ENCODE assay signal across 8 mouse cellular contexts in genomic region chr1:81594183-81594515, GRCm38 (mm10).
DNase-seq lines count a peak whose midpoint lies in the region; ATAC-seq and TF ChIP-seq lines count a peak whose summit lies in the region.

No protein-coding gene starts in this region.

- no peak overlapping the region for H3K9ac ChIP-seq in heart, embryonic 11.5 days (ENCODE audit: low read depth, low read length)
- H3K9ac ChIP-seq in forebrain, embryonic 16.5 days (replicated peaks; ENCODE audit: low read depth, low read length) = peak overlapping the region; percentile 61; the same call in 1 of the 2 replicates

- no peaks in the 10 kb centered on the region for H3K9me3 ChIP-seq in heart, embryonic 11.5 days (replicated peaks; ENCODE audit: control insufficient read depth, low read length)
- no peaks in the 10 kb centered on the region for H3K9me3 ChIP-seq in forebrain, embryonic 16.5 days (ENCODE audit: control insufficient read depth, low read length)
- no peaks in the 10 kb centered on the region for H3K9me3 ChIP-seq in midbrain, embryonic 10.5 days (replicated peaks)

- H3K4me1 ChIP-seq in heart, embryonic 11.5 days (ENCODE audit: control insufficient read depth, insufficient read depth, low read length) = peaks cover 4% of the 10 kb centered on the region; the same call in 1 of the 2 replicates
- H3K4me1 ChIP-seq in forebrain, embryonic 16.5 days (replicated peaks; ENCODE audit: control insufficient read depth, insufficient read depth, low read length) = peaks cover 14% of the 10 kb centered on the region
- H3K4me1 ChIP-seq in midbrain, embryonic 10.5 days = peaks cover 31% of the 10 kb centered on the region

- 21% methylated on average over 5 of the region's 5 CpGs for WGBS in heart, embryonic 11.5 days (ENCODE audit: insufficient replicate concordance)
- 0% methylated on average over 5 of the region's 5 CpGs for WGBS in forebrain, embryonic 16.5 days
- 3% methylated on average over 5 of the region's 5 CpGs for WGBS in midbrain, embryonic 10.5 days

- TF ChIP-seq CTCF in brain, embryonic 14.5 days (IDR thresholded peaks at IDR 0.05; ENCODE audit: borderline replicate concordance, extremely low read depth, insufficient read depth, insufficient read length) = no peak

- H3K36me3 ChIP-seq in heart, embryonic 11.5 days (ENCODE audit: control insufficient read depth, insufficient read depth, low read length) = no peaks in the 10 kb centered on the region
- H3K36me3 ChIP-seq in forebrain, embryonic 16.5 days (ENCODE audit: control insufficient read depth, insufficient read depth) = no peaks in the 10 kb centered on the region
- H3K36me3 ChIP-seq in midbrain, embryonic 10.5 days = no peaks in the 10 kb centered on the region

- peak overlapping the region; percentile 41 for H3K4me3 ChIP-seq in heart, embryonic 11.5 days (ENCODE audit: low read depth, low read length)
- H3K4me3 ChIP-seq in forebrain, embryonic 16.5 days (replicated peaks; ENCODE audit: low read length) = peak overlapping the region; percentile 40
- peak overlapping the region; percentile 55 for H3K4me3 ChIP-seq in midbrain, embryonic 10.5 days

- peak overlapping the region; percentile 72 for H3K4me2 ChIP-seq in heart, embryonic 11.5 days
- peak overlapping the region; percentile 53 for H3K4me2 ChIP-seq in forebrain, embryonic 16.5 days (ENCODE audit: low read length)

- no peaks in the 10 kb centered on the region for H3K27me3 ChIP-seq in heart, embryonic 11.5 days (ENCODE audit: control insufficient read depth, insufficient read depth, low read length)
- H3K27me3 ChIP-seq in forebrain, embryonic 16.5 days (replicated peaks; ENCODE audit: control insufficient read depth, insufficient read depth, low read length) = no peaks in the 10 kb centered on the region
- H3K27me3 ChIP-seq in midbrain, embryonic 10.5 days (ENCODE audit: low read depth, poor library complexity, severe bottlenecking) = no peaks in the 10 kb centered on the region

- ATAC-seq in heart, embryonic 11.5 days (replicated peaks; ENCODE audit: insufficient number of reproducible peaks, low FRiP score, low TSS enrichment) = 0 out of 2 replicates have a peak, but pooled peaks have one; percentile 4
- ATAC-seq in forebrain, embryonic 16.5 days = peak; percentile 54

- intact Hi-C loops in heart, postnatal 10 days (cut with DNase I) = loop anchor here (10.0 kb wide), 1 partner anchor 701 kb away; the partner anchor contains the start of gene Irs1

- no peak for DNase-seq in heart, postnatal 10 days
- DNase-seq in brain, embryonic 14.5 days (ENCODE audit: low read depth) = peak; percentile 89
- DNase-seq in midbrain, embryonic 10.5 days (ENCODE audit: low spot score) = no peak
- no peak for DNase-seq in urinary bladder, postnatal 4 days (ENCODE audit: low spot score in 2 of 2)
- DNase-seq in gastrocnemius, adult 8-10 months (ENCODE audit: low spot score in 2 of 2) = no peak
- DNase-seq in spleen, postnatal 14 days (ENCODE audit: low spot score in 2 of 2) = no peak

- peak overlapping the region; percentile 29; the same call in 1 of the 2 replicates for H3K27ac ChIP-seq in heart, embryonic 11.5 days (ENCODE audit: low read depth, low read length)
- peak overlapping the region; percentile 94 for H3K27ac ChIP-seq in forebrain, embryonic 16.5 days (ENCODE audit: low read length)
- H3K27ac ChIP-seq in midbrain, embryonic 10.5 days (replicated peaks) = peak overlapping the region; percentile 91

- no peak for TF ChIP-seq POLR2A in brain, embryonic 14.5 days (IDR thresholded peaks at IDR 0.05; ENCODE audit: borderline replicate concordance, extremely low read depth, insufficient read depth, insufficient read length, poor library complexity, severe bottlenecking)

Comparison
In these comparisons a context has a peak if more than half of its experiments do, and no peak if none do; other contexts are left out.
1. H3K27ac ChIP-seq: peak in every context shown above with its lines; median percentile 94 in forebrain, embryonic 16.5 days; 91 in midbrain, embryonic 10.5 days; 29 in heart, embryonic 11.5 days.